Comparison of ENCODE assay signal across 29 mouse cellular contexts in the genomic region with DNA sequence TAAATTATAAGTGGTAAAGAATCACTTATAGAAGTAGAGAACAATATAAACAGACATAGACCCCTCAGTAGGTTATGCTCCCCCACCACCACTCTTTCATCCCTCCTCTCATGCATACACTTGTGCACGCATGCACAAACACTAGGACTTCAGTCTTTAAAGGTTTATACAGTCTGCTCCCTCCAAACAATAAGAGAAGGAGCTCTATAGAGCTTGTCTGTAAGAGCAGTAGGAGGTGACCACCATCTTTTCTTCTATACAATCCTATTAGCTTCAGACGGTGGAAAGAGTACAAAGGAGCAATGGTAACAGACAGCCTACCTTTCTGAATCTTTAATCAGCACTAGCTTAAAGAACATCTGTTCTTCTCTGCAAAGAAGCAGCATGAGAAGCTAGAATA. TPM values are rescaled to one million over a fixed set of nuclear protein-coding genes. Genes with fewer than 3 reads are reported as not detected.
DNase-seq lines count a peak whose midpoint lies in the region; ATAC-seq and TF ChIP-seq lines count a peak whose summit lies in the region.
"Had no signal": no experiment of that assay in that cellular context is flagged by ENCODE, and none has a peak within 500 bp of the region (broad histone marks: within the 10 kb centered on the region; RNA-seq: fewer than 3 reads in every experiment).

No protein-coding gene starts in this region.

- no peak for TF ChIP-seq CTCF in midbrain, postnatal 0 days (IDR thresholded peaks at IDR 0.05)

- H3K9ac ChIP-seq in forebrain, embryonic 13.5 days: no peak overlapping the region
- H3K9ac ChIP-seq in midbrain, embryonic 12.5 days (replicated peaks): no peak overlapping the region
- H3K9ac ChIP-seq in midbrain, postnatal 0 days (replicated peaks; ENCODE audit: low read length, poor library complexity, severe bottlenecking): no peak overlapping the region
- no peak overlapping the region for H3K9ac ChIP-seq in hindbrain, embryonic 14.5 days
- H3K9ac ChIP-seq: embryonic facial prominence, embryonic 15.5 days; heart, embryonic 12.5 days; hindbrain, embryonic 15.5 days had no signal

- H3K9me3 ChIP-seq in forebrain, embryonic 13.5 days (replicated peaks): no peaks in the 10 kb centered on the region
- no peaks in the 10 kb centered on the region for H3K9me3 ChIP-seq in forebrain, embryonic 10.5 days
- H3K9me3 ChIP-seq in midbrain, embryonic 12.5 days: no peaks in the 10 kb centered on the region
- no peaks in the 10 kb centered on the region for H3K9me3 ChIP-seq in midbrain, postnatal 0 days (ENCODE audit: low read length)
- no peaks in the 10 kb centered on the region for H3K9me3 ChIP-seq in hindbrain, embryonic 14.5 days (ENCODE audit: control insufficient read depth, low read length)
- H3K9me3 ChIP-seq: embryonic facial prominence, embryonic 15.5 days; G1E; heart, embryonic 12.5 days; hindbrain, embryonic 10.5 days; hindbrain, embryonic 15.5 days had no signal

- no peaks in the 10 kb centered on the region for H3K4me1 ChIP-seq in forebrain, embryonic 13.5 days
- peaks cover 6% of the 10 kb centered on the region; the same call in 1 of the 2 replicates for H3K4me1 ChIP-seq in forebrain, embryonic 10.5 days
- H3K4me1 ChIP-seq in midbrain, embryonic 12.5 days: no peaks in the 10 kb centered on the region
- H3K4me1 ChIP-seq in midbrain, postnatal 0 days (ENCODE audit: insufficient read depth, low read length): no peaks in the 10 kb centered on the region
- no peaks in the 10 kb centered on the region for H3K4me1 ChIP-seq in hindbrain, embryonic 14.5 days (replicated peaks; ENCODE audit: control insufficient read depth, insufficient read depth, low read length)
- H3K4me1 ChIP-seq: embryonic facial prominence, embryonic 15.5 days; heart, embryonic 12.5 days; hindbrain, embryonic 10.5 days; hindbrain, embryonic 15.5 days had no signal

- H3K4me2 ChIP-seq in forebrain, embryonic 13.5 days: no peak overlapping the region
- H3K4me2 ChIP-seq in midbrain, embryonic 12.5 days (replicated peaks): no peak overlapping the region
- no peak overlapping the region for H3K4me2 ChIP-seq in midbrain, postnatal 0 days (ENCODE audit: low read depth, low read length, poor library complexity, severe bottlenecking)
- no peak overlapping the region for H3K4me2 ChIP-seq in hindbrain, embryonic 14.5 days (replicated peaks)
- H3K4me2 ChIP-seq: embryonic facial prominence, embryonic 15.5 days; heart, embryonic 12.5 days; hindbrain, embryonic 15.5 days had no signal

- DNase-seq in embryo, embryonic 10.5 days (ENCODE audit: low spot score): peak; percentile 3
- DNase-seq in embryo, embryonic 10 days (ENCODE audit: low spot score): no peak
- DNase-seq in forebrain, embryonic 10.5 days (ENCODE audit: extremely low spot score, low spot score): no peak
- DNase-seq in midbrain, postnatal 0 days (ENCODE audit: low spot score): no peak
- DNase-seq in hindbrain, embryonic 14.5 days (ENCODE audit: low spot score): no peak
- DNase-seq: adrenal gland, adult 8-10 months; adrenal gland, postnatal 36 days; B cell, adult 2 months; cerebellum, adult 11 months; cerebellum, adult 8-10 months; cerebellum, postnatal 14 days; gastrocnemius, adult 2 months; gastrocnemius, postnatal 25 days had no signal

- no peaks in the 10 kb centered on the region for H3K27me3 ChIP-seq in forebrain, embryonic 13.5 days
- no peaks in the 10 kb centered on the region for H3K27me3 ChIP-seq in forebrain, embryonic 10.5 days (ENCODE audit: poor library complexity, severe bottlenecking)
- H3K27me3 ChIP-seq in midbrain, embryonic 12.5 days: no peaks in the 10 kb centered on the region
- H3K27me3 ChIP-seq in midbrain, postnatal 0 days (ENCODE audit: insufficient read depth, low read length): no peaks in the 10 kb centered on the region
- no peaks in the 10 kb centered on the region for H3K27me3 ChIP-seq in hindbrain, embryonic 14.5 days (ENCODE audit: control insufficient read depth, insufficient read depth, low read length)
- H3K27me3 ChIP-seq: embryonic facial prominence, embryonic 15.5 days; heart, embryonic 12.5 days; hindbrain, embryonic 15.5 days had no signal

- 29% methylated on average over 2 of the region's 2 CpGs for WGBS in forebrain, embryonic 13.5 days
- WGBS in forebrain, embryonic 10.5 days: 26% methylated on average over 2 of the region's 2 CpGs
- WGBS in midbrain, embryonic 12.5 days: 25% methylated on average over 2 of the region's 2 CpGs
- WGBS in midbrain, postnatal 0 days: 35% methylated on average over 2 of the region's 2 CpGs
- WGBS in hindbrain, embryonic 14.5 days: 33% methylated on average over 2 of the region's 2 CpGs

- no peak overlapping the region for H3K4me3 ChIP-seq in forebrain, embryonic 13.5 days
- H3K4me3 ChIP-seq in forebrain, embryonic 10.5 days: no peak overlapping the region
- no peak overlapping the region for H3K4me3 ChIP-seq in midbrain, embryonic 12.5 days
- no peak overlapping the region for H3K4me3 ChIP-seq in midbrain, postnatal 0 days (ENCODE audit: low read depth, low read length)
- H3K4me3 ChIP-seq in hindbrain, embryonic 14.5 days (replicated peaks; ENCODE audit: low read length): no peak overlapping the region
- H3K4me3 ChIP-seq: embryonic facial prominence, embryonic 15.5 days; erythroblast, embryonic 14.5 days; gastrocnemius, adult 2 months; heart, embryonic 12.5 days; hindbrain, embryonic 10.5 days; hindbrain, embryonic 15.5 days had no signal

- H3K27ac ChIP-seq in forebrain, embryonic 13.5 days: no peak overlapping the region
- no peak overlapping the region for H3K27ac ChIP-seq in forebrain, embryonic 10.5 days
- H3K27ac ChIP-seq in midbrain, embryonic 12.5 days (replicated peaks): 0 out of 2 replicates have a peak overlapping the region, but pooled peaks have one; percentile 17
- no peak overlapping the region for H3K27ac ChIP-seq in midbrain, postnatal 0 days (ENCODE audit: low read depth, low read length)
- H3K27ac ChIP-seq in hindbrain, embryonic 14.5 days: no peak overlapping the region
- H3K27ac ChIP-seq: embryonic facial prominence, embryonic 15.5 days; gastrocnemius, adult 2 months; hindbrain, embryonic 10.5 days; hindbrain, embryonic 15.5 days had no signal

- H3K36me3 ChIP-seq in forebrain, embryonic 13.5 days (ENCODE audit: poor library complexity, severe bottlenecking): no peaks in the 10 kb centered on the region
- no peaks in the 10 kb centered on the region for H3K36me3 ChIP-seq in forebrain, embryonic 10.5 days (replicated peaks)
- H3K36me3 ChIP-seq in midbrain, embryonic 12.5 days: no peaks in the 10 kb centered on the region
- no peaks in the 10 kb centered on the region for H3K36me3 ChIP-seq in midbrain, postnatal 0 days (ENCODE audit: insufficient read depth, low read length)
- no peaks in the 10 kb centered on the region for H3K36me3 ChIP-seq in hindbrain, embryonic 14.5 days (replicated peaks; ENCODE audit: control insufficient read depth, insufficient read depth)
- H3K36me3 ChIP-seq: embryonic facial prominence, embryonic 15.5 days; G1E; heart, embryonic 12.5 days; hindbrain, embryonic 10.5 days; hindbrain, embryonic 15.5 days had no signal

- ATAC-seq in forebrain, embryonic 13.5 days: peak; percentile 45; the same call in 1 of the 2 replicates
- ATAC-seq in midbrain, embryonic 12.5 days (ENCODE audit: low FRiP score, low read depth): peak; percentile 89
- no peak for ATAC-seq in midbrain, postnatal 0 days (ENCODE audit: low FRiP score)
- no peak for ATAC-seq in hindbrain, embryonic 14.5 days (ENCODE audit: low FRiP score)
- ATAC-seq: CD4-positive, CD25-positive, alpha-beta regulatory T cell, adult 4 months; intestine, embryonic 16.5 days had no signal

RNA-seq across cellular contexts. Expression of gene Cypt3, which starts 1.8 kb away (rescaled TPM):
- polyA plus RNA-seq in forebrain, embryonic 13.5 days (2015; fragmentation: Nextera tagmentation; extraction: Ambion mirVana): not detected in 2 replicates
- 0.22 TPM in 1 of 2 replicates, not detected in the other for polyA plus RNA-seq in forebrain, embryonic 10.5 days (2016; fragmentation: Nextera tagmentation; extraction: Ambion mirVana)
- 0.37 TPM in 1 of 2 replicates, not detected in the other for polyA plus RNA-seq in midbrain, embryonic 12.5 days (2016; fragmentation: Nextera tagmentation; extraction: Ambion mirVana)
- total RNA-seq in midbrain, postnatal 0 days (2014; rRNA removed): not detected in 2 replicates
- polyA plus RNA-seq in midbrain, postnatal 0 days (2015; fragmentation: Nextera tagmentation; extraction: Ambion mirVana): not detected in 2 replicates
- polyA plus RNA-seq in hindbrain, embryonic 14.5 days (2014; fragmentation: Nextera tagmentation; extraction: Ambion mirVana): not detected in 2 replicates
- total RNA-seq: adrenal gland, adult 8-10 months; adrenal gland, postnatal 36 days; common myeloid progenitor, adult 5-6 weeks; G1E; gastrocnemius, adult 2 months; gastrocnemius, postnatal 25 days; granulocyte monocyte progenitor cell, adult 5-6 weeks; heart, adult 8-10 months; heart, postnatal 25 days had no signal
- polyA plus RNA-seq: CD4-positive, CD25-positive, alpha-beta regulatory T cell, adult 4 months; embryonic facial prominence, embryonic 11.5 days; embryonic facial prominence, embryonic 15.5 days; erythroblast, embryonic 14.5 days; G1E; heart, embryonic 12.5 days; heart, embryonic 16.5 days; hindbrain, embryonic 10.5 days; hindbrain, embryonic 15.5 days; intestine, embryonic 16.5 days had no signal

RNA-seq across cellular contexts. Expression of gene Ubqln2, which starts 58.6 kb away (rescaled TPM):
- 45.3 and 48.5 TPM in 2 replicates for polyA plus RNA-seq in forebrain, embryonic 13.5 days (2015; fragmentation: Nextera tagmentation; extraction: Ambion mirVana)
- 35.5 and 36.3 TPM in 2 replicates for polyA plus RNA-seq in forebrain, embryonic 10.5 days (2016; fragmentation: Nextera tagmentation; extraction: Ambion mirVana)
- polyA plus RNA-seq in midbrain, embryonic 12.5 days (2016; fragmentation: Nextera tagmentation; extraction: Ambion mirVana): 58.8 and 68.6 TPM in 2 replicates
- 122 and 142 TPM in 2 replicates for total RNA-seq in midbrain, postnatal 0 days (2014; rRNA removed)
- 51.6 and 56.0 TPM in 2 replicates for polyA plus RNA-seq in midbrain, postnatal 0 days (2015; fragmentation: Nextera tagmentation; extraction: Ambion mirVana)
- 67.3 and 71.7 TPM in 2 replicates for polyA plus RNA-seq in hindbrain, embryonic 14.5 days (2014; fragmentation: Nextera tagmentation; extraction: Ambion mirVana)

Comparison
In these comparisons a context has a peak if more than half of its experiments do, and no peak if none do; other contexts are left out.
1. ATAC-seq: peak in forebrain, embryonic 13.5 days (single experiment) and midbrain, embryonic 12.5 days (single experiment); none in midbrain, postnatal 0 days (single experiment) and hindbrain, embryonic 14.5 days (single experiment).